Mouse (Mus musculus) right cerebral cortex, postnatal 10 days (tissue): ENCODE results near the gene Hlx.

Experiments
- DNase-seq, 2 experiments: peaks; one replicate each; pipeline ENCODE4 v3.0.0; 2021; ENCODE audit warnings: low spot score in 2 of 2

Gene Hlx

DNA sequence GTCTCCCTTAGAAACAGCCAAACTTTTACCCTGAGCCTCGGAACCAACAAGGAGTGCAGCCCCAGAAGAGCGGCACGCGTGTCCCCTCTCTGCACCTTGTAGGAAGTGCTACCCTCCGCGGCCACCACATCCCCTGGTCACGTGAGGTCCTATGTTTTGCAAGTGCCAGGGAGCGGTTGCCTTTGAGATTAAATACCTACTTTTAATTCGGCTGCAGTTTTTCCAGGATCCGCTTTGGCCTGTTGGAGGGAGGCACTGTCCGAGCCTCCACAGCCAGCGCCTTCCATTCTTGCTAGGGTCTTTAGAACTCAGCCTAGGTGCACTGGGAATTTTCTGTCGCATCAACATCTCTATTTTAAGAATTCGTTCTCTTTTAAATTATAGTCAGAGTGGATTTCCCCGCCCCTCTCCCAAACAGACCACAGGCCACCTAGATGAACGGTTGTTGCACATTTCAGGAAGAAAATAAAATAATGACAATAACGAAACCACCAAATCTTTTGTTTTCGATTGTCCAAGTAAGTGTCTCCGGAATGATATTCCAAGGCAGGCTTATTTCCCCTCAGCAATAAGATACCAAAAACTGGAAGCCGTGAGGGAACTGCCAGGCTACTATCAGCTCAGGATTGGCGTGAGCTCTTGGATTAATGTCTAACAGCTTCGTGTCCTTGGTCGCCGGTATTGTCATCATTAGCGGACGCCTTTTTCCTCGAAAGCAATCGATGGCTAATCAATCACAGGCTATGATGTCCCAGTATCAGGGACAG, 1.1 kb upstream of the Hlx start:
- no peak for DNase-seq

- DNase-seq: peak in 1 of 2 experiments; percentile 34
Observed at GRCm38 (mm10) chr1:184731644-184732545, 524 bp downstream of the Hlx start.

GRCm38 (mm10) chr1:184731091-184731640, 1.3 kb downstream of the Hlx start:
- no peak for DNase-seq

DNA sequence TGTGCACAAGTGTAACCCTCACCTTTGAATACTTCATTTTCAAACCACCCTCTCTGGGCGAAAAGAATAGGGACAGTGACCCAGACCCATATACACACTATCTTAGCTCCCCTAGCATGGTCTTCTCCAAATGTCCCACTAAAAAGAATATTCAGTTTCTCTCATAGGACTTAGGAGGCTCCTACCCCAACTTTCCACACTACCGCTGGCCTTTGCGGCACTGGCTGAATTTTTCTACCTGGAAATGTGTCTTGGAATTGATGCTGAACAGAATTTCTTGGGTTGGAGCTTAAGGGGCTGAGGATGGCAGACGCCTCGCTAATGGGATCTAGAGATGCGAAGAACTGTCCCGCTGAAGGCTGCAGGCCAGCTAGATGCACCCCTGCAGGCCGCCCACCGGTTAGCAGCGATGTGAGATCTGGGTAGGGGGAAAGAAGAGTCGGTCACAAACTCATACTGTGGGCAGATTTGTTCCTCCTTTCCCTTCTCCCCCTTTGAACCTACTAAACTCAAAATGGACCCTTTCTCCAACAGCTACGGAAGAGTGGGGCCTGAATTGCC, 1.9 kb downstream of the Hlx start:
- DNase-seq: no peak

- DNase-seq: no peak
Observed at GRCm38 (mm10) chr1:184729357-184730140, 2.9 kb downstream of the Hlx start.

- DNase-seq: no peak
Observed at GRCm38 (mm10) chr1:184728561-184729115, 3.8 kb downstream of the Hlx start.

DNA sequence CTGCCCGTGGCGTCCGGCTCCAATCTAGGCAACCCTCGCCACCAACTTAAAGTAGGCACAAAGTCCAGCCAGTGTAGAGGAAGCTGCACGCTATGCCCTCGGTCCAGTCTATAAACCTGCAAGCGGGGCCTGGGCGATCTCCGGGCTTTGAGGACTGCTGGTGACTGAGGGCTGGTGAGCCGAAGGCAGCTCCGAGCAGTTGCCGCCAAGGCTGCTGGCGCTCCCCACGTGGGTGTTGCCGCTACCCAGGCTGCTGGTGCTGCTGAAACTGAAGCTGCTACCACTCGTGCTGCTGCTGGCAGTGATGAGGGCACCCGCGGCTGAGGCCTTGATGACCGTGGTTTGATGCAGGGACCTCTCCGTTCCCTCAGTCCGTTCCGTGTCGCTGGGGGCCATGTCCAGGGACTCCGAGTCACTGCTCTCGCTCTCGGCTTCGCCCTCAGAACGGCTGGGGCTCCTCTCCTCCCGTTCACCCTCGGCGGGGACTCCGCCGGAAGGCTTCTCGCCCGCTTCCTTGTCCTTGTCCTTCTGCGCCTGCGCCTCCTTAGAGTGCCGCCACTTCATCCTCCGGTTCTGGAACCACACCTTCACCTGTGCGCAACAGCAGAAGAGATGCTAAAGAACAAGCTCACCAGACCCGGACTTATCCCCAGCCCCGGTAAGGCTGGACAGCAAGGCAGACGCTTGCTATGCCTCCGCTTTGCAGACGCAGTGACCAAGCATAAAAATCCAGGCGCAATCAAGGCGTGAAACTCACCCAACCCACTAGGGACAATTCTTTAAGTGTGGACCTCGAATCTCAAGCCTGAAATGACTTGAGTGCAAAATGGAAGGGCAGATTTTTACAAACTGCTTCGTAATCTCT, 4.8 kb downstream of the Hlx start:
- peak in 1 of 2 experiments; percentile 35 for DNase-seq

- DNase-seq: no peak
Observed at GRCm38 (mm10) chr1:184726576-184727300, 5.7 kb downstream of the Hlx start.

GRCm38 (mm10) chr1:184725318-184725790, 7.1 kb downstream of the Hlx start:
- DNase-seq: no peak

DNA sequence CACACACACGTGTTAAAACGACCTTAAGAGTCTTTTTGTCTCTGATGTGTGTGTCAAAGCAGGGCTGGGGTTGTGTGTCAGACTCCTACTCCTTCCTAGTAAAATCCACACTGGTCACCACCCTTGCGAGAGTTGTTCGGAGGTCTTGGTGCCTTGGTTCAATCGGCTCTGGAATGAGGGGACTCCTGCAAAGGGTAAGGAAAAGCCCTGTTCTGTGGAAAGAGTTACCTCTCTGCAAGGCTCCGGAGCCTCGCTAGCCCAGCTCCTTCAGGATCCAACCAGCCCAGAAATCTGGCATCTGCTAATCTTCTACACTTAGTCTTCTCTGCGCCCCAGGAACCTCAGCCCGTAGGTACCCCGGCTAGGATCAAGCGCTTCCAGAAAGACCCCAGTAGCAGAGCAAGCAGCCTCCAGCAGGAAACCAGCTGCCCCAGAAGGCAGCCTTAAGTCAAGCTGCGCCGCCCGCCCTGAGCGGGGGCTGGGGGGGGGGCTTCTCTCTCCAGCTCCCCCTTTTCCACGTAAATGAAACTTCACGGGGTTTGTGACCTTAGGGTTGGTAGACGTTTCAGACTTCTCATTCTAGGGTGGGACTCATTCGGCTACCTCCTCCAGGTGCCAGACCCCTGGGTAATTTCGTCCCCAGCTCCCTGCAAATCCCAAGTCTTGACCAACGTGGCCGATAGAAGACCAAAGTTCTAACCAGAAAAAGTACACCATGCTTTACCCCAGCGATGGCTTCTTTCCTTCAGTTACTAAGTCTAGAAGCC, 7.7 kb downstream of the Hlx start:
- no peak for DNase-seq

GRCm38 (mm10) chr1:184723899-184724298, 8.5 kb downstream of the Hlx start:
- DNase-seq: no peak

DNA sequence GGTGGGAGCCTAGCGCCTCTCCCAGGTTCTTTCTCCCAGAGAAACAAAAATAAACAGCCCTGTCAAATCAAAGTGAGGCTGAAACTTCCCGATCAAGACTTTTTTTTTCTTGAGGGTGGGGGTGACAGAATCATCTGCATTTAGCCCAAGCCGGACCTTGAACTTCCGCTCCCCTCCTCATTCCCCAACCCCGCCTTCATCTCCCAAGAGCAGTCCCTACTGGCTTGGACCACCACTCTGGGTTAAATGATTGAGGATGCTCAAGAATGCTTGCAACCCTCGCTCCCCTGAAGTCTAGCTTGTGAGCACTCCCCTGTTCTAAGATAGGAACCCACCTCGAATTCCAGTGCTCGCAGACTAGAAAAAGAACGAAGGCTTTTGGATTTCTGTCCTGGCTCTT, 11.3 kb downstream of the Hlx start:
- DNase-seq: no peak

- DNase-seq: no peak
Observed at GRCm38 (mm10) chr1:184720162-184721025, 12.0 kb downstream of the Hlx start.

DNA sequence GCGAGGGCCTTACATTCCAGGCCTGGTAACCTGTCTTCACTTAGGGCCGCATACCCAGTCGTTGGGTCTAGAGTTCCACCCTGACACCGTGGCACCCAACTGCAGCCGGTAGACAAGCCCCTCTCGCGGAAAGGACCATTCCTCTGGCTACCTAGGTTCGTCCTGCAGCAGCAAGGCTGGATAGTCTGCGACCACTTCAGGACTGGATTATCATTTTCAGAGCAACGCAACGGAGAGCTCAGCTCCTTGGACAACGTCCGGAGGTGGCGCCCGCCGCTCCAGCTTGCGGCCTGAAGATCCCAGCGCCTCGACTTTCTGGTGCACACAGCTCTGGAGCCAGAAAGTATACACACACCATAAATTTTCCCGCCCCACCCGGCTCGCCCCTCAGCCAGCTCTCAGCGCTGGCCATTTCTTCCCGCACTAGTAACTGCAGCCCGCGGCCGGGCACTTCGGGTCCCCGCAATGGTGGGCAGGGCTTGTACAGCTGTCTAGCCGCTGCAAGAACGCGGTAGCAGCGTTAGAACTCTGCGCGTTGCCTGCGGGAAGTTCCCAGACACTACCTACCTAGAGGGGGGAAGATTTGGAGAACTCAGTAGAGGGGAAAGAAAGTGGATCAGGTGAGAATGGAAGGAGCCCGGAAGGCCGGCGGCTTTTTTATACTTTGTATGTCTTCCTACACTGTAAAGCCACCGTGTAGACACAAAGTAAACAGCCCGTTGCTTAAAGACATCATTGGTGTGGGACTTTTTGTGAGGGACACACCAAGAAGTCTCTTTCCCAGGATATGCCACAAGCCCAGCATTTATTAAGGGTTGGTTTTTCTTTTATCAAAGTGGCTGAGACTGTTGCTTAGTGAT, 13.9 kb downstream of the Hlx start:
- no peak for DNase-seq

- DNase-seq: no peak
Observed at GRCm38 (mm10) chr1:184717691-184718200, 14.7 kb downstream of the Hlx start.

DNA sequence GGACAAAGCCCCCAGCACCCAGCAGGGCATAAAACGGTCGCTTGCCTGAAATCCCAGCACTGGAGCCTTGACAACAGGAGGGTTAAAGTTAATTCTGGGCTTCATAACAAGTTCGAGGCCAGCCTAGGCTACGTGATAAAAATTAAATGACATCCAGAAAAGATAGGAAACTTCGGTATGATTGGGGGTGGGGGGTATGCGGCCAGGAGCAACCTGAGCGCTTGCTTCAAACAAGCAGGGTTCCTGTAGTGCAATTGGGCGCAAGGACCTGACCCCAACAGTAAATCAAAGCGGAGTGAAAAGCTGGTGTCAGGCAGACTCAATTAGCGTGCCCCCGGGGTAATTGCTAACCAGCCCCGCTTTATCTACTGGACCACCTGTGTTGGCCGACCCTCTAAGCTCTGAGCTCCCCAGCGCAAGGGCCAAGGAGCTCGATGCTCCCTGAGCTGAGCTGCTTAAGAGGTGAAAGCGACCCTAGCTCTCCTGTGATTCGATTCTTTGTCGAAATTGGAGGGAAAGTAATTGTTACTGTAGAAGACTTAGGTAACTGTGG, 15.3 kb downstream of the Hlx start:
- DNase-seq: no peak
